Mouse (Mus musculus): ENCODE data around the gene Mtx2. TPM values are rescaled to one million over a fixed set of nuclear protein-coding genes. Genes with fewer than 3 reads are reported as not detected.

Gene Mtx2
- polyA plus RNA-seq, 1 experiment from 2014 or later: 154 TPM

Other genes starting within 250 kb of the Mtx2 start
- 43.4 and 49.4 TPM in 2 replicates for gene Lnpk, start 246.4 kb upstream of the Mtx2 start, polyA plus RNA-seq (2015; fragmentation: Nextera tagmentation; extraction: Ambion mirVana)
- gene Evx2, start 166.2 kb upstream of the Mtx2 start, polyA plus RNA-seq (2015; fragmentation: Nextera tagmentation; extraction: Ambion mirVana): 0.31 and 0.52 TPM in 2 replicates
- gene Hoxd13, start 157.5 kb upstream of the Mtx2 start, polyA plus RNA-seq (2015; fragmentation: Nextera tagmentation; extraction: Ambion mirVana): 0.06 TPM in 1 of 2 replicates, not detected in the other
- gene Hoxd12, start 150.8 kb upstream of the Mtx2 start, polyA plus RNA-seq (2015; fragmentation: Nextera tagmentation; extraction: Ambion mirVana): not detected in 2 replicates
- gene Hoxd11, start 146.2 kb upstream of the Mtx2 start, polyA plus RNA-seq (2015; fragmentation: Nextera tagmentation; extraction: Ambion mirVana): not detected in 2 replicates
- not detected in 2 replicates for gene Hoxd10, start 133.9 kb upstream of the Mtx2 start, polyA plus RNA-seq (2015; fragmentation: Nextera tagmentation; extraction: Ambion mirVana)
- not detected in 2 replicates for gene Hoxd9, start 128.1 kb upstream of the Mtx2 start, polyA plus RNA-seq (2015; fragmentation: Nextera tagmentation; extraction: Ambion mirVana)
- gene Hoxd8, start 121.2 kb upstream of the Mtx2 start, polyA plus RNA-seq (2015; fragmentation: Nextera tagmentation; extraction: Ambion mirVana): 0.08 and 0.10 TPM in 2 replicates
- 0.09 and 0.21 TPM in 2 replicates for gene Hoxd3, start 113.9 kb upstream of the Mtx2 start, polyA plus RNA-seq (2015; fragmentation: Nextera tagmentation; extraction: Ambion mirVana)
- not detected in 2 replicates for gene Hoxd4, start 113.9 kb upstream of the Mtx2 start, polyA plus RNA-seq (2015; fragmentation: Nextera tagmentation; extraction: Ambion mirVana)
- not detected in 2 replicates for gene Gm28230, start 99.1 kb upstream of the Mtx2 start, polyA plus RNA-seq (2015; fragmentation: Nextera tagmentation; extraction: Ambion mirVana)
- gene Hoxd1, start 62.8 kb upstream of the Mtx2 start, polyA plus RNA-seq (2015; fragmentation: Nextera tagmentation; extraction: Ambion mirVana): not detected in 2 replicates

All from midbrain, embryonic 15.5 days (tissue).